Mouse (Mus musculus): Measurements from ENCODE around the gene Nav2. TPM values are rescaled to one million over a fixed set of nuclear protein-coding genes. Genes with fewer than 3 reads are reported as not detected.

Nav2 gene
- polyA plus RNA-seq, 1 experiment from 2014 or later = 12.4 TPM

DNA sequence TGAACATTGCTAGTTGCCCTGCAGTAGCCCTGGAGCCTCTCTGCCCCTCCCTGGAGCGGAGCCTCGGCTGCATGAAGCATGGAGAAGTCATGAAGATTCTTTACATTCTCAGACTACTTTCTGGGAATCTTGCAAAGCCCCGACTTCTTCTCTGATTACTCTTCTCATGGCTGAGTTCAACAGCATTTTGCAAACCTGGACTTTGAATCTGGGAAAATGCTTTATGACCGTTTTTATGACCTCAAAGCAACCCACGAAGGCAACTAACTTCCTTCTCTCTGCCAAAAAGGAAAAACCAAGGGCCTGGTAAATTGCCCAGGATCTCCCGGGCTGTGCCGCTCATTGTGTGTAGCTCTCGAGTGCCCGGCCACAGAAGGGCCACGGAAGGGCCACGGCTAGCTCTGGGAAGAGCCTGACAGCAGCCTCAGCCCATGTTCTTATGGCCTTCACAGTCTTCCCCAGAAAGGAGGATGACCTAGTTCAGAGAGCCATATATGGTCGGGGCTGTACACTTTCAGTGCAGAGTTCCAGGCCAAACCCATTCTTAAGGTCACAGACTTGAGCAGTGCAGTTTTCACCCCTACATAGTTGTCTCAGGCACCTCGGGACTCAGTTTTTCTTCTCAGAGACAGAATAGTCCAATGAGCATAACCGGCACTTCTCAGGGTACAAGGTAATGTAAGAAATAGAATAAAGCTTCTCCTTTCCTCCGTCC, 409.8 kb downstream of the Nav2 start:
- no peak overlapping the region for H3K4me3 ChIP-seq (replicated peaks)
- H3K9me3 ChIP-seq = no peaks in the 10 kb centered on the region
- H3K9ac ChIP-seq (replicated peaks) = no peak overlapping the region
- no peaks in the 10 kb centered on the region for H3K36me3 ChIP-seq
- no peak for ATAC-seq (ENCODE audit: insufficient number of reproducible peaks, insufficient read depth, low FRiP score, low TSS enrichment, low read depth)
- 0 out of 2 replicates have a peak overlapping the region, but pooled peaks have one; percentile 8 for H3K27ac ChIP-seq
- no peaks in the 10 kb centered on the region for H3K27me3 ChIP-seq
- peaks cover 22% of the 10 kb centered on the region for H3K4me1 ChIP-seq (replicated peaks)
- no peak overlapping the region for H3K4me2 ChIP-seq
- WGBS = 70% methylated on average over 15 of the region's 15 CpGs

DNA sequence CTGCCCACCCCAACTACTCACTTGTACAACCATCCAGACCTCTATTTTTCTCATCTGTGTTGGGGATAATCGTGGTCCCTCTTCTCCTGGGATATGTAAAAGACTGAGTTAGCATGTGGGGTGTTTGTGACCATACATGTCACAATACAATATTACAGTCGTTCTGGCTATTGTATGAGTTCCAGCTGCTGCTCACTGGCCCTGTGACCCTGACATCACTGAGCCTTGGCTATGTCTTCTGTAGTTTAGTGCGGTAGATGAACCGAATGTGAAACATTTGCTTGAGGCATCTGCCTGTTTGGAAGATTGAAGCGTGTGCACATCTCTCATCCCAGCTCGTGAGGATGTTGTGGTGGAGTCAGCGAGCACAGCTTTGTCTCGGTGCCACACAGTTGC, 410.4 kb downstream of the Nav2 start:
- Histone ChIP-seq H3K27me3 (no peaks in the 10 kb centered on the region), H3K4me3 (replicated peaks) (no peak overlapping the region), H3K9me3 (no peaks in the 10 kb centered on the region), H3K27ac (no peak overlapping the region), H3K4me2 (no peak overlapping the region), H3K9ac (replicated peaks) (no peak overlapping the region), H3K36me3 (no peaks in the 10 kb centered on the region), H3K4me1 (replicated peaks) (peaks cover 22% of the 10 kb centered on the region)
- ATAC-seq (ENCODE audit: insufficient number of reproducible peaks, insufficient read depth, low FRiP score, low TSS enrichment, low read depth) = no peak
- WGBS = 89% methylated on average over 8 of the region's 8 CpGs

GRCm38 (mm10) chr7:49319981-49320380, 411.5 kb downstream of the Nav2 start:
- Histone ChIP-seq H3K9me3 (peaks cover 3% of the 10 kb centered on the region; the same call in 1 of the 2 replicates), H3K9ac (replicated peaks) (no peak overlapping the region), H3K36me3 (no peaks in the 10 kb centered on the region), H3K27me3 (no peaks in the 10 kb centered on the region), H3K4me3 (replicated peaks) (no peak overlapping the region), H3K4me2 (no peak overlapping the region), H3K4me1 (replicated peaks) (peaks cover 22% of the 10 kb centered on the region), H3K27ac (no peak overlapping the region)
- WGBS = 64% methylated on average over 1 of the region's 1 CpGs
- ATAC-seq (ENCODE audit: insufficient number of reproducible peaks, insufficient read depth, low FRiP score, low TSS enrichment, low read depth) = no peak

DNA sequence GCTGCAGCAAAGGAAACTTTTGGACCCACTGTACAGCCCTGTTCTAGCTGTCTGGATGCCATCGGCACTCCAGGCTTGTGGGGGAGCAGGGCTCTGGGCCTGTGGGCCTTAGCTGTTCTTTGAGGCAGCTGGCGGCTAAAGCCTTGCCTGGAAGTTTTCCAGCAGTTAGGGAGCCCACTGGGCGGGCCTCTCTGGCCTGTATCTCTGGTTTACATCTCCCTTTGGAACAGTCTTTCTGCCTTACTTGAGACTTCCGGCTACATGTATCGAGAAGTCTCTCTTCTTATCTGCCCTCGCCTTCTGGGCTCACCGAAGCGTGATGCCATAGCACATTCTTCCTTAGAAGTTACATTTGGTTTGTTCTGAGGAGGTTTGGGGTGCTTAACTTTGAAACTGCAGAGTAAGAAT, 412.6 kb downstream of the Nav2 start:
- Histone ChIP-seq H3K9ac (replicated peaks) (no peak overlapping the region), H3K27ac (0 out of 2 replicates have a peak overlapping the region, but pooled peaks have one; percentile 25), H3K4me1 (replicated peaks) (peaks cover 22% of the 10 kb centered on the region), H3K4me3 (replicated peaks) (no peak overlapping the region), H3K9me3 (peaks cover 3% of the 10 kb centered on the region; the same call in 1 of the 2 replicates), H3K36me3 (no peaks in the 10 kb centered on the region), H3K27me3 (no peaks in the 10 kb centered on the region; the same call in 1 of the 2 replicates), H3K4me2 (no peak overlapping the region)
- 72% methylated on average over 8 of the region's 8 CpGs for WGBS
- ATAC-seq (ENCODE audit: insufficient number of reproducible peaks, insufficient read depth, low FRiP score, low TSS enrichment, low read depth) = no peak

DNA sequence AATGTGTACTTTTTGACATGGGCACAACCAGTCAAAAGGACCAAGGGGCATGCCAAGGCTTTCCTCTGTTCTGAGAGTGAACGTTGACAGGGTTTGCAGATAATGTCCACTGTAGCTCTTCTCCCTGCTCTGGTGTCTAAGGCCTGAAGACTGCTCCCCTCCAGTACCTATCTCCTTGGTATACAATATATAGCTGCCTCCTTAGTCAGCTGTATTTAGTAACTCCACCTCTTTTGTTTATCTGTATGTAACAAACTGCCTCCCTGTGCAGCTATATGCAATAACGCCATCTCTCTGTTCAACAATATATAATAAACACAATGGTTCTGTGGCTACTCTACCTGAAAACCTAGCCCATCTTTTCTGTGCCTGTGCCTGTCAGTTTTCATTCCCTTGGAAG, 413.7 kb downstream of the Nav2 start:
- H3K27ac ChIP-seq = no peak overlapping the region
- H3K36me3 ChIP-seq = no peaks in the 10 kb centered on the region
- WGBS = 83% methylated on average over 2 of the region's 2 CpGs
- H3K4me2 ChIP-seq = no peak overlapping the region
- H3K9ac ChIP-seq (replicated peaks) = no peak overlapping the region
- H3K4me1 ChIP-seq (replicated peaks) = peaks cover 25% of the 10 kb centered on the region
- H3K4me3 ChIP-seq (replicated peaks) = no peak overlapping the region
- peaks cover 3% of the 10 kb centered on the region; the same call in 1 of the 2 replicates for H3K9me3 ChIP-seq
- no peaks in the 10 kb centered on the region; the same call in 1 of the 2 replicates for H3K27me3 ChIP-seq
- no peak for ATAC-seq (ENCODE audit: insufficient number of reproducible peaks, insufficient read depth, low FRiP score, low TSS enrichment, low read depth)

- H3K27ac ChIP-seq = no peak overlapping the region
- 86% methylated on average over 2 of the region's 2 CpGs for WGBS
- peaks cover 13% of the 10 kb centered on the region; the same call in 1 of the 2 replicates for H3K4me1 ChIP-seq (replicated peaks)
- peaks cover 3% of the 10 kb centered on the region; the same call in 1 of the 2 replicates for H3K9me3 ChIP-seq
- H3K27me3 ChIP-seq = no peaks in the 10 kb centered on the region; the same call in 1 of the 2 replicates
- no peak overlapping the region for H3K4me3 ChIP-seq (replicated peaks)
- no peak overlapping the region for H3K4me2 ChIP-seq
- no peak for ATAC-seq (ENCODE audit: insufficient number of reproducible peaks, insufficient read depth, low FRiP score, low TSS enrichment, low read depth)
- H3K9ac ChIP-seq (replicated peaks) = no peak overlapping the region
- H3K36me3 ChIP-seq = no peaks in the 10 kb centered on the region
These were observed 416.1 kb downstream of the Nav2 start for GRCm38 (mm10) chr7:49324575-49324974.

DNA sequence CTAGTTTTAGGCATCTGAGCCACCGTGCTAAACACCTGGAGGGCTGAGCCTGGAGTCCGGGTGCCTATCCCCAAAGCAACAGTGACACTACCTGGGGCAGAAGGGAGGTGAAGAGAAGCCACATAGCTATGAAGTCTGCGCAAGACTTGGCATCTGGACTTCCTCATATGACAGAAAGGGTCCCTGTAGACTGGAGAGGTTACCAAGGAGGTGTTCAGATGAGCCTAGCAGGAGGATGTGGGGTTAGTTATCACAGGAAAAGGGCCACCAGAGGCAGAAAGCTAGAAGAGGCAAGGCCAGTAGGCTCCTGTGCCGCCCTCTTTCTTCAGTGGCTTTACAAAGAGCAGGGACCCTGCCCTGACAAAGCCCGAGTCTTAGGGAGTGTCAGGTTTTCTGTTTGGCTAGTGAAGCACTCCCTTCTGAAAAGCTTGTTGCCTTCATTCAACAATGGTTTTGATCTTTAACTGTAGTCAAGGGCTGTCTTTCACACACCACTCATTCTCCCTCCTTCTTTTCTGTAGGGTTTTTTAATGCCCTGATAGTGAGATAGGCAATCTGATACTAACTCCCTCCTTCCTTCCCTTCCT, 417.7 kb downstream of the Nav2 start:
- ATAC-seq (ENCODE audit: insufficient number of reproducible peaks, insufficient read depth, low FRiP score, low TSS enrichment, low read depth) = no peak
- Histone ChIP-seq H3K4me1 (replicated peaks) (peaks cover 8% of the 10 kb centered on the region; the same call in 1 of the 2 replicates), H3K4me2 (no peak overlapping the region), H3K36me3 (no peaks in the 10 kb centered on the region), H3K4me3 (replicated peaks) (no peak overlapping the region), H3K9ac (replicated peaks) (no peak overlapping the region), H3K9me3 (peaks cover 3% of the 10 kb centered on the region; the same call in 1 of the 2 replicates), H3K27ac (no peak overlapping the region), H3K27me3 (no peaks in the 10 kb centered on the region; the same call in 1 of the 2 replicates)
- 65% methylated on average over 5 of the region's 5 CpGs for WGBS

DNA sequence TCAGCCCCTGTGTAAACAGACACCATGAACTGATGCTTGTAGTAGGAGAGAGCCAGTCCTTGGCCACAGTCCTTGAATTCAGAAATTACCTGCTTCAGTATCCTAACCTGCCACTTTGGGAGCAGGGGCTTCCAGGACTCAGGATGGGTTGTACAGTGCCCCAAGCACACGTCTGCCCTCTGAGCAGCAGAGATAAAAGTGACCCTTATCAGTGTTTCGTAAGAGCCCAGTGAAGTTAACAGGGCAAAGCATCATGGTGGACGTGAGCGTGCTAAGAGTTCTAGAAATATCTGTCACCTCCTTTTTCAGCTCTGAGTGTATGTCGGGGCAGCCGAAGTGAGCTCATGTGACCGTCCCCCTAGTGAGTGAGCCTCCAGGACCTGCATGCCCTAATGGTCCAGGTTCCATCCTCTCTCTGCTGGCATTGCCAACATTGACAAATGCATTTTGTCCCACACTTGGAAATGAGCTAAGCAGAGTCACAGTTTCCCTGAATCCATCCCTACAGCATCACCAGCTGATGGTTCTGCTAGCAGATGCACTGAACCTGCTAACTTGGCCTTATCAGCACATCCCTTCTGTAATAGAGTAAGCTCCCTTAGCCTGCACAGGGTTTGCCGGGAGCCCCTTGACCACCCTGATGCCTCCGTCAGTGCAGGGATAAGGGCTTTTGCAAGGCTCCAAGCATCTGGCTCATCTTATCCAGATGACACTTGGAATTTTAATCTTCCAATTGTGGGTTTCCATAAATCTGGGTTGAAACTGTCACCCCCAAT, 418.6 kb downstream of the Nav2 start:
- H3K4me1 ChIP-seq (replicated peaks) = 0 out of 2 replicates have a peak, but pooled peaks cover 5% of the 10 kb centered on the region

GRCm38 (mm10) chr7:49330181-49330580, 421.7 kb downstream of the Nav2 start:
- Histone ChIP-seq H3K4me2 (no peak overlapping the region), H3K27me3 (no peaks in the 10 kb centered on the region; the same call in 1 of the 2 replicates), H3K4me3 (replicated peaks) (no peak overlapping the region), H3K4me1 (replicated peaks) (0 out of 2 replicates have a peak, but pooled peaks cover 5% of the 10 kb centered on the region), H3K9me3 (no peaks in the 10 kb centered on the region), H3K9ac (replicated peaks) (no peak overlapping the region), H3K27ac (no peak overlapping the region), H3K36me3 (no peaks in the 10 kb centered on the region)
- 45% methylated on average over 4 of the region's 4 CpGs for WGBS
- no peak for ATAC-seq (ENCODE audit: insufficient number of reproducible peaks, insufficient read depth, low FRiP score, low TSS enrichment, low read depth)

More for the DNA sequence above, 418.6 kb downstream of the Nav2 start:
- WGBS = 81% methylated on average over 9 of the region's 9 CpGs
- no peak overlapping the region for H3K4me2 ChIP-seq
- H3K27ac ChIP-seq = no peak overlapping the region
- H3K9me3 ChIP-seq = peaks cover 3% of the 10 kb centered on the region; the same call in 1 of the 2 replicates
- H3K4me3 ChIP-seq (replicated peaks) = no peak overlapping the region
- H3K9ac ChIP-seq (replicated peaks) = no peak overlapping the region
- H3K27me3 ChIP-seq = no peaks in the 10 kb centered on the region; the same call in 1 of the 2 replicates
- no peaks in the 10 kb centered on the region for H3K36me3 ChIP-seq
- ATAC-seq (ENCODE audit: insufficient number of reproducible peaks, insufficient read depth, low FRiP score, low TSS enrichment, low read depth) = no peak

DNA sequence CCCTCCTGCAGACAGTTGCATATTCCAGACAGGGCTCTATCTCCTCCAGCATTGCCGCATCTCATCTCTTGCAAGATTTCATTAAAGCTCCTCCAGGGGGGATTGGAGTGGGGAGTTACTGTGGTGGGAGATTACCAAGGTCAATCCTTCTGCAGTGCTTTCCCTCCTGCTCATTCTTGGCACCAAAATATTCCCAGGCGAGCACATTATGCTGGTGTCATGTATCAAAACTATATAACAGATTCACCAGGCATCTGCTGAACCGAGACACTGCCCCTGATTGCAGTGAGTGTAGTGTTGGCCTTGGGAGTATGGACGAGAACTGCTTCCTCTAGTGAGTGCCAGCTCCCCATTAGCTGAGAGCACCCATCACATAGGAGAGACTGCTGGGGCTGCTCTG, 423.4 kb downstream of the Nav2 start:
- Histone ChIP-seq H3K4me3 (replicated peaks) (no peak overlapping the region), H3K4me2 (no peak overlapping the region), H3K9me3 (no peaks in the 10 kb centered on the region), H3K27ac (no peak overlapping the region), H3K36me3 (no peaks in the 10 kb centered on the region), H3K9ac (replicated peaks) (no peak overlapping the region), H3K27me3 (no peaks in the 10 kb centered on the region), H3K4me1 (replicated peaks) (0 out of 2 replicates have a peak, but pooled peaks cover 2% of the 10 kb centered on the region)
- WGBS = 71% methylated on average over 4 of the region's 4 CpGs
- ATAC-seq (ENCODE audit: insufficient number of reproducible peaks, insufficient read depth, low FRiP score, low TSS enrichment, low read depth) = no peak

- H3K27me3 ChIP-seq = no peaks in the 10 kb centered on the region
- no peaks in the 10 kb centered on the region for H3K36me3 ChIP-seq
- 73% methylated on average over 7 of the region's 7 CpGs for WGBS
- ATAC-seq (ENCODE audit: insufficient number of reproducible peaks, insufficient read depth, low FRiP score, low TSS enrichment, low read depth) = no peak
- no peaks in the 10 kb centered on the region for H3K9me3 ChIP-seq
- no peak overlapping the region for H3K4me2 ChIP-seq
- 0 out of 2 replicates have a peak, but pooled peaks cover 2% of the 10 kb centered on the region for H3K4me1 ChIP-seq (replicated peaks)
- H3K27ac ChIP-seq = no peak overlapping the region
- no peak overlapping the region for H3K9ac ChIP-seq (replicated peaks)
- H3K4me3 ChIP-seq (replicated peaks) = no peak overlapping the region
These were observed 424.1 kb downstream of the Nav2 start for GRCm38 (mm10) chr7:49332644-49333043.

Measured in limb, embryonic 12.5 days (tissue).